Mouse (Mus musculus) ovary, adult 2 months (tissue): Measurements from ENCODE around the gene Kctd13. TPM values are rescaled to one million over a fixed set of nuclear protein-coding genes. Genes with fewer than 3 reads are reported as not detected.

Experiments
- polyA plus RNA-seq: library from polyadenylated mRNA; depleted of rRNA; stranded (reverse); fragments of >200 nt; gene quantifications from 2 replicates; pipeline ENCODE4 v1.2.3, GENCODE M21; 2012; rRNA removed

Kctd13 gene
- 44.3 and 45.2 TPM in 2 replicates for polyA plus RNA-seq

DNA sequence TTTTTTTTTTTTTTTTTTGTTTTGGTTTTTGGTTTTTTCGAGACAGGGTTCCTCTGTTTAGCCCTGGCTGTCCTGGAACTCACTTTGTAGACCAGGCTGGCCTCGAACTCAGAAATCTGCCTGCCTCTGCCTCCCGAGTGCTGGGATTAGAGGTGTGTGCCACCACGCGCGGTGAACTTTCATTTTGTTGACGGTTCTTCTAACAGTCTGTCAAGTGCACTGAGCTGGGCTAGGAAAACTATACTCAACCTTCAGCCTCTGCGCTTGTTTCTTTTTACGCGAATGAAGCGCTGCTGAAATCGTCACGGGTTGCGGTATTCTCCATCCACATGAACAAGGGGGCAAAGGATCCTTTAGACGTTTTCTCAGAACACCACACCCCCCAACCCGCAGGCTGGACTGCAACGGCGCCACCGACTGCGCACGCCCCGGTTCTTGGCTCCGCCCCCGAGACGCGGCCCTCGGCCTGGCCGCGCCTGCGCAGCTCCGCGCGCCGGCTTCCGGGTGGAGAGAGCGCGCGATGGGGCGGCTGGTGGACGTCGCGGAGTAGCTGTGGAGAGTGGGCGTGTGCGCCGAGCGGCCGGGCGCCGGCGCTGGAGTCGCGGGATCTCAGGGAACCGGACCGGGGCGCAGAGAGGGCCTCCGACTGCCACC is at the start of gene Kctd13:
Gene Kctd13 (plus strand): TSS at position 496 of the 654 bp plus-strand sequence.

DNA sequence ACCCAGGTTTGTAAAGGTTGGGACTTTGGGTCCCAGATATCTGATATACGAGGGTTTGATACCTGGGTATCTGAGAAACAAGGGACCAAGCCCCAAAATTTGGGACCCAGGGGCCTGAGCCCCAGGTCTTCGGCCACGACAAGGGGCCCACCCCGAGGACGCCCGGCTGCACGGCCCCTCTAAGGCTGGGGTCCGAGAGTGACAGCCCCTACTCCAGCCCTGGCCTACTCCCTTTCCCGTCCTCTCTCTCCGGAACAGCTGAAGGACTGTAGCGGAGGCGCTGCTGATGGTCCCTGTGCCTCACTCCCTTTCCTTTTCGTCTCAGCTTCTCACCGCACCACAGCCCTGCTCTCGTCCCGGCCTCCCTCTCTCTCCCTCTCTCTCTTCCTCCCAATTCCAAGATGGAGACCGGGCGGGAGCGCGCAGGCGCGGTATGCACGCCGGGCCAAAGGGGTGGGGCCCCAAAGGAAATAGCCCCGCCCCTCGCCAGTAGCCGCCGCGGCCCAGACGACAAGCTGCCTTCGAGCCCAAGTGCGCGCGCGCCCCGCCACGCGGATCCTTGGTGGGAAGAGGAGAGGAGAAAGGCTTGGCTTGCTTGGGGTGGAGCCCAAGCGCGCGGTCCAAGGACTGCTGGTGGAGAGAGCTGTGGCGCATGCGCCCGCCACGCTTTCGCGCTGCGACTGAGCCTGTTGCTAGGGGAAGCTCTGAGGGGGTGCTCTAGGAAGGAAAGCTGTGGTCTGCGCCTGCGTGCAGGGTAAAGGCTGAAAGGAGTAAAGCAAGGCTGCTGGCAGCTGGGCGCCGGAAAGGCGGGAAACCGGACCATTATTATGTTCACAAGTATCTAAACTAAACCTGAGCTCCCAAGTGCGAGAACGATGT is 44.2 kb upstream of the Kctd13 start, which contains the start of gene Taok2:
Gene Taok2 (minus strand): TSS at position 418 of the 879 bp plus-strand sequence.

DNA sequence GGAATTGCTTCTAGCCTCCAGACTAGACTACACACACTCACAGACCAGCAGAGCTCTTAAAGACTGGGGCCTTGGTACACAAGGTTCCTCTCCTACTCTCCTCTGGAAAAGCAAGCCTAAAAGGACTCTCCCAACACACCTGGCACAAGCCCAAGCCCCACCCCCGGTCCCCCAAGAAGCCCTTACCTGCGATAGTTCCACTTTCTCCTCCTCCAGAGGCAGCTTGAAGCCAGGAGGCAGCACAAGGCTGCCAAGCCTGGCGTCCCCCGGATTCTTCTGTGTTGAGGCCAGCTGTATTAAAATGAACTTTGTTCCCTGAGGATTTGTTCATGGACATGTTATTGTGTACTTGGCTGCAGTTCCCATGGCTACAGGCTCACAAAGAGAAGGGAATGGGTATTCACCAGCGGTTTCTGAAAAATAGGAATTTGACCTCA is 6.0 kb upstream of the Kctd13 start, which contains the start of gene Tmem219:
Gene Tmem219 (minus strand): TSS at position 294 of the 437 bp plus-strand sequence.

DNA sequence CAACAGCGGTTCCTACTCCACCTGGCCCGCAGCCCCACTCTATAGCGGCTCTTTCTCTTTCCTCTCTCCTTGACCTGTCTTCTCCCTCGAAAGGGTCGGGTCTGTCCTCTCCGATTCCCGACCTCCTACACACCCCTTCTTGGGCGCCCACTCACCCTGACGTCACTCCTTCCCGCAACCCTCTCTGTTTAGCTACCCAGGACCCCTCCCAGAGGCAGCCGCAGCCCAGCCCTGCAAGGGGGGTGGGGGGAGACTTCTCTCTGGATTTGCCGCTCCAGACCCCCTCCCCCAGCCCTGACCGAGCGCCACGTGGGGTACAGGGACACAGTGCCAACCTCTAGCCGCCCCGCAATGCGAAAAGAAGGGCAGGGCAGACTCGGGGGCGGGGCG is 20.7 kb downstream of the Kctd13 start, which contains the start of gene Asphd1:
Gene Asphd1 (minus strand): TSS at position 180 of the 390 bp plus-strand sequence.

DNA sequence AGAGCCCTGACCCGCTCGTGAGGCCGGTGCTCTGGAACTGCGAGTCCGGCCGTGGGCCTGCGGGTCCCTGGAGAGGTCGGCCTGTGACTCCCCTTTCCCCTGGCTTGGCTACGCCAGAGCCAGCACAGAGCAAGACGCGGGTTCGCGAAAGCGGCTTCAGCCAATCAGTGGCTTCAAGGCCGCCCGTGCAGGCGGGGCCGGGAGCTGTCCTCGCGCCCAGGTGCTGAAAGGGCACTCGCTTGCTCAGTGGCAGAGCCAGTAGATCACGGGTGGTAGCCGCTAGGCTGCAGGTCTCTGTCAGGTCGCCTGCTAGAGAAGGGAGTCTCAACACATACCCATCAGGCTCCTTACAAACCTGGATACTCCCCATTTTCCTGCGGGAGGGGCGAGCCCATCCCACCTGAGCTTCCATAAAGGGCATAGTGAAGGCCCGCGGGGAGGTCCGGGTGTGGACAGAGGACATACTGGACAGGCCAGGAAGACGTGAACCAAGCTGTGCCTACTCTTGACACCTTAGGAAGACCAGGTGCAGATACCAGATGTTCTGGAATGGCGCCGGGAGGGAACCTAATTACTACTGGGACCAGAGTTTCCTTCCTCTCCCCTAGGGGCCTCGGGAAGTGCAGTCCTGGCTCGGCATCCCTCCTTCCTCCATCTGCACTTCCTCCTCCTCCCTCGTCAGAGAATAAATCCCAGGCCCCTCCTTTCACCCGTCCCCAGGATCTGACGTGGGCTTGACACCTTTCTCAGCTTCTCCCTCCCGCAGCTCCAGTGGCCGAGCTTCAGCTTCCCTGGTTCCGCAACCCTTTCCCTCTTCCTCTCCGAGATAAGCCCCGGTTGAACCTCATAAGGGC is 21.3 kb downstream of the Kctd13 start, which contains the start of gene Sez6l2:
Gene Sez6l2 (plus strand): TSS at position 771 of the 854 bp plus-strand sequence.

DNA sequence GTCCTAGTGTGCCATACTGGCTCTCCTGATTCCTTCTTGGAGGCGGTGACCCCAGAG is 47.0 kb downstream of the Kctd13 start, which contains the start of gene Cdipt:
Gene Cdipt (plus strand): TSS at position 22 of the 57 bp plus-strand sequence.

DNA sequence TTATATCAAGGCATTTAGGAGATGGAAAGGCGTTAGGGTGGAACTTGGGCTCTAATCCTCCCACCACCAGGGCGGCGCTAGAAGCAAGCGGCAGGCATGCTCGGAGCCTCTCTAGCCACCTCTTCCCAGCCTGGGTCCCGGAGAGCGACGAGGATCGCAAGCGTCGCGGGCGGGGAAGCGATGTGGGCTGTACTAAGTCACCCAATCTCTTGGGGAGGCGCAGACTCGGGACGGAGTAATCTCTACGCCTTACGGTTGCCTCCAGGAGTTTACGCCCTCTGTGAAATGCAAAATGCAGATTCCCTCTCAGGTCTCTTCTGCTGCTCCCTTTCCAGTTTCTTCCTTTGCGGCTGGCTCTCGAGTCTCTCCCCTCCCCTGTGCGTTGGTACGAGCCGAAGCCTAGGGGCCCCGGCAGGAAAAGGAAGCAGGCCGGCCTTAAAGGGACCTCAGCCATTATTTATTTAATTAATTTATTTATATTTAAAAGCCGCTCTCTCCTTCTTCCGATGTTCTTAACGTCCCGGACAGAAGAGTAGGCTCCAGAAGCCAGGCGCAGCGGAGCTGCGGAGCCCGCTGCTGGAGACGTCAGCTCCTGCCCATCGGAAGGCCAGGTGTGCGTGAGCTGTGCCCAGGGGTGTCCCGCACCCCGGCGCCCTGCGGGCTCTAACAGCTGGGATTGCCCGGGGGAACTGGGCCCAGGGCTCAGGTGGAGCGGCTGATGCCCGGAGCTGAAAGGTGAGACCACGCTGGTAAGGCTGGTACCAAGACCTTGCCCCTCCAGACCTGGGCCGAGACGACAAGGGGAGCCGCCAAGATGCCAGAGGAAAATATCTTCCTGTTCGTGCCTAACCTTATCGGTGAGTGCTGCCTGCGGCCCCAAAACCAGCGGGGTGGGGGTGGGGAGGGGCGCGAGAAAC is 47.5 kb downstream of the Kctd13 start, which contains the start of gene Cdiptos:
Gene Cdiptos (minus strand): TSS at position 149 of the 917 bp plus-strand sequence.

Other genes with a start within 250 kb of the Kctd13 start
- 71.6 and 99.0 TPM in 2 replicates for gene Bola2, start 233.5 kb upstream of the Kctd13 start, polyA plus RNA-seq
- 35.0 and 35.2 TPM in 2 replicates for gene Slx1b, start 233.1 kb upstream of the Kctd13 start, polyA plus RNA-seq
- gene Coro1a, start 221.1 kb upstream of the Kctd13 start, polyA plus RNA-seq = 68.2 and 90.8 TPM in 2 replicates
- gene Mapk3, start 169.3 kb upstream of the Kctd13 start, polyA plus RNA-seq = 270 and 291 TPM in 2 replicates
- gene Gdpd3, start 162.5 kb upstream of the Kctd13 start, polyA plus RNA-seq = 16.7 and 25.4 TPM in 2 replicates
- gene Ypel3, start 151.9 kb upstream of the Kctd13 start, polyA plus RNA-seq = 456 and 506 TPM in 2 replicates
- 3.5 and 5.3 TPM in 2 replicates for gene Tbx6, start 147.4 kb upstream of the Kctd13 start, polyA plus RNA-seq
- gene Ppp4c, start 136.4 kb upstream of the Kctd13 start, polyA plus RNA-seq = 245 and 279 TPM in 2 replicates
- gene Fam57b, start 131.2 kb upstream of the Kctd13 start, polyA plus RNA-seq = 8.3 and 9.0 TPM in 2 replicates
- not detected in 2 replicates for gene 4930451I11Rik, start 97.2 kb upstream of the Kctd13 start, polyA plus RNA-seq
- 0.12 and 0.45 TPM in 2 replicates for gene Doc2a, start 81.5 kb upstream of the Kctd13 start, polyA plus RNA-seq
- 11.2 and 13.2 TPM in 2 replicates for gene Hirip3, start 66.9 kb upstream of the Kctd13 start, polyA plus RNA-seq
- 82.1 and 86.8 TPM in 2 replicates for gene Ino80e, start 66.5 kb upstream of the Kctd13 start, polyA plus RNA-seq
- 167 and 168 TPM in 2 replicates for gene Taok2, start 44.2 kb upstream of the Kctd13 start, polyA plus RNA-seq
- 86.4 and 116 TPM in 2 replicates for gene Tmem219, start 6.0 kb upstream of the Kctd13 start, polyA plus RNA-seq
- 0.18 and 0.73 TPM in 2 replicates for gene Asphd1, start 20.7 kb downstream of the Kctd13 start, polyA plus RNA-seq
- gene Sez6l2, start 21.7 kb downstream of the Kctd13 start, polyA plus RNA-seq = 12.3 and 14.6 TPM in 2 replicates
- gene Cdipt, start 47.0 kb downstream of the Kctd13 start, polyA plus RNA-seq = 307 and 318 TPM in 2 replicates
- 2.1 and 2.2 TPM in 2 replicates for gene Cdiptos, start 47.2 kb downstream of the Kctd13 start, polyA plus RNA-seq
- gene Mvp, start 85.7 kb downstream of the Kctd13 start, polyA plus RNA-seq = 82.1 and 99.8 TPM in 2 replicates
- gene Pagr1b, start 87.6 kb downstream of the Kctd13 start, polyA plus RNA-seq = 2.2 and 4.7 TPM in 2 replicates
- 1.3 and 3.5 TPM in 2 replicates for gene Pagr1a, start 88.5 kb downstream of the Kctd13 start, polyA plus RNA-seq
- 60.7 and 61.9 TPM in 2 replicates for gene Gm42742, start 92.2 kb downstream of the Kctd13 start, polyA plus RNA-seq
- gene Prrt2, start 92.3 kb downstream of the Kctd13 start, polyA plus RNA-seq = 20.6 and 34.9 TPM in 2 replicates
- gene Maz, start 98.2 kb downstream of the Kctd13 start, polyA plus RNA-seq = 393 and 433 TPM in 2 replicates
- gene Kif22, start 113.6 kb downstream of the Kctd13 start, polyA plus RNA-seq = 6.5 and 11.3 TPM in 2 replicates
- gene Zg16, start 158.4 kb downstream of the Kctd13 start, polyA plus RNA-seq = 4.6 and 8.5 TPM in 2 replicates
- gene AI467606, start 162.5 kb downstream of the Kctd13 start, polyA plus RNA-seq = 31.3 and 37.2 TPM in 2 replicates
- 2.5 and 3.0 TPM in 2 replicates for gene Qprt, start 193.3 kb downstream of the Kctd13 start, polyA plus RNA-seq
- 2.0 and 2.2 TPM in 2 replicates for gene Spn, start 208.9 kb downstream of the Kctd13 start, polyA plus RNA-seq